Mouse (Mus musculus): ENCODE measurements around the gene Ces1f. TPM values are rescaled to one million over a fixed set of nuclear protein-coding genes. Genes with fewer than 3 reads are reported as not detected.

Gene Ces1f
- polyA plus RNA-seq (2017; shearing (Covaris generic)): under 1 TPM in 1 of 2 experiments, not detected in 1; 0.53 TPM

DNA sequence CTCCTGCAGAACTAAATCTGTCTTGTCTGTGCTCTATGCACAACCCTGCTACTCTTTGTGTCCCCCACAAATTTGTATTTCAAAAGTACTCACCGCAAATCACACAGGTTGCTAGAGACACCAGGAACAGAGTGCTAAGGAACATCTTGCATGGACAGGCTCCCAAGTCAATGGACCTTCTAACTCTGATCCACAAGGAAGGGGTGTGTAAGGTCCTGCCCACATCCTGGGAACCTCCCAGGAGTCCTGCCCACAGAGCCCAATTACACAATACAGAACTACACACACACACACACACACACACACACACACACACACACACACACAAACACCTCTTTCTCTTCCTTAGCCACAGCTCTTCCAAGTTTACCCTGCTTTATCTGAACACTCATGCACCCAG is at the start of gene Ces1f:
Ces1f (minus strand) TSS at position 192 of the 400 bp plus-strand sequence.

DNA sequence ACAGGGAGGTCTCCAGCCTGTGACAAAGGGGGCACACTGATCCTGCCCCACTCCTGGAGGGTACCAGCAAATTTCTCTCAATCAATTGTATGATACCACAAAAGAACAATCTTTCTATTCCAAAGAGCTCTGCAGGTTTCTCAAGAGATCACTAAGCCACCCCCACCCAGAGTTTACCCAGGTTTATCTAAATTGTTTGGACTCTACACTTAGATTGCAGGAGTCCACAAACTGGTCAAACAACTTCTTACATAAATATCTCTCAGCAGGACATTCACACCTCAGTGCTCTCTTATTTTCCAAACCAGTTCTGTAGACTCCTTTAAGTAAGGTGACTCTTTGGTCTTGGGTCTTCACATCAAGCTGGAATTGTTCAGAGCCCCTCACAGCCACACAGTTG is 50.1 kb downstream of the Ces1f start, which contains the start of gene Ces1e:
Ces1e (minus strand) TSS at position 174 of the 400 bp plus-strand sequence.

Other genes with a start within 250 kb of the Ces1f start
- not detected for gene Ces1a, start 231.6 kb downstream of the Ces1f start, polyA plus RNA-seq (2017; shearing (Covaris generic))
- not detected for gene Ces1b, start 199.7 kb downstream of the Ces1f start, polyA plus RNA-seq (2017; shearing (Covaris generic))
- not detected for gene Ces1c, start 148.5 kb downstream of the Ces1f start, polyA plus RNA-seq (2017; shearing (Covaris generic))
- under 1 TPM in 1 of 2 experiments, not detected in 1; 0.22 TPM for gene Ces1d, start 81.9 kb downstream of the Ces1f start, polyA plus RNA-seq (2017; shearing (Covaris generic))
- gene Ces1e, start 50.1 kb downstream of the Ces1f start, polyA plus RNA-seq (2017; shearing (Covaris generic)): under 1 TPM in 1 of 2 experiments, not detected in 1; 0.15 TPM
- not detected for gene Ces1g, start 57.6 kb upstream of the Ces1f start, polyA plus RNA-seq (2017; shearing (Covaris generic))
- gene Ces1h, start 100.0 kb upstream of the Ces1f start, polyA plus RNA-seq (2017; shearing (Covaris generic)): not detected